Mouse (Mus musculus) bone marrow, adult 2 months (tissue): ENCODE data around the gene Gm12184. TPM values are rescaled to one million over a fixed set of nuclear protein-coding genes. Genes with fewer than 3 reads are reported as not detected.

Source experiments
- H3K27ac ChIP-seq: fragments of 200-500 bp; 2 replicates; pipeline ENCODE4 v1.5.1; 2012; ENCODE audit warnings: low read depth, mild to moderate bottlenecking, control low read depth, inconsistent platforms, low read length; ENCODE audit not compliant: control insufficient read depth, poor library complexity, insufficient read depth
- H3K4me1 ChIP-seq: fragments of 200-500 bp; 2 replicates; pipeline ENCODE4 v1.6.1; 2011; ENCODE audit warnings: low read length; ENCODE audit not compliant: control insufficient read depth, insufficient read depth
- H3K4me3 ChIP-seq: fragments of 200-500 bp; replicated peaks from 2 replicates; pipeline ENCODE3; 2011; ENCODE audit warnings: mild to moderate bottlenecking, low read depth, low read length, control low read depth; ENCODE audit not compliant: control insufficient read depth
- CTCF ChIP-seq: fragments of 200-500 bp; IDR thresholded peaks from 2 replicates; pipeline ENCODE4 v1.5.1; 2011; ENCODE audit warnings: low read length, control low read depth; ENCODE audit not compliant: control insufficient read depth, insufficient read depth
- POLR2A ChIP-seq: fragments of 200-500 bp; IDR thresholded peaks from 2 replicates; pipeline ENCODE4 v1.6.1; 2011; ENCODE audit warnings: low read depth, mild to moderate bottlenecking, control low read depth, low read length, borderline replicate concordance; ENCODE audit not compliant: control insufficient read depth
- WGBS: fragments of 180-500 bp; shearing (Covaris S2); methylation state at CpG from one replicate; pipeline ENCODE4 v1.1.7; 2018; 5-methylcytosine and 5-hydroxymethylcytosine counted together
- polyA plus RNA-seq: library from polyadenylated mRNA; stranded (reverse); fragments of >200 nt; gene quantifications from 2 replicates; pipeline ENCODE4 v1.2.4, GENCODE M21; 2011; ENCODE audit warnings: low replicate concordance; ENCODE audit not compliant: missing spikeins, insufficient read depth, insufficient read length

The Gm12184 gene
- polyA plus RNA-seq, 1 experiment, result 76.8 TPM

DNA sequence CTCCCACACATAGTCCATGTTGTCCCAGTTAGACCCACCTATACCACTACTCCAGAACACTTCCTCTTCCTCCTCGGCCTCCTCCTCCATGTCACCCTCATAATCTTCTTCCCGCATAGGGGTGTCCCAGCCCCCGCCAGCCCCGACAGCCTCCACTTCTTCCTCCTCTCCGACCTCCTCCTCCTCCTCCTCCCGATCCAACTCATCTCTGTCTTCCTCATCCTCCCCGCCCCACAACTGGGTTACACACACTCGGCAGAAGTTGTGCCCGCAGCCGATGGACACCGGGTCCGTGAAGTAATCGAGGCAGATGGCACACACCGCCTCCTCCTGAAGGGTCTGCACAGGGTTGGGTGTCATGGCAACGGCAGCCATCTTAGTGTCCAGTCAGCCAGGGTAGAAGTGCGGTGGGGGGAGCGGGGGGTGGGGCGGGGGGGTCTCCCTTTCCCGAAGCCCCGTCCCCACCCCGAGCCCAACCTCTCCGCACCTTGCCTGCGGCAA is 10.1 kb downstream of the Gm12184 start:
- peak overlapping the region; percentile 69 for H3K27ac ChIP-seq
- WGBS, result 2% methylated on average over 20 of the region's 23 CpGs
- peak overlapping the region; percentile 89 for H3K4me3 ChIP-seq
- H3K4me1 ChIP-seq, result peaks cover 1% of the 10 kb centered on the region; the same call in 1 of the 2 replicates
- TF ChIP-seq POLR2A (no peak), CTCF (no peak)

DNA sequence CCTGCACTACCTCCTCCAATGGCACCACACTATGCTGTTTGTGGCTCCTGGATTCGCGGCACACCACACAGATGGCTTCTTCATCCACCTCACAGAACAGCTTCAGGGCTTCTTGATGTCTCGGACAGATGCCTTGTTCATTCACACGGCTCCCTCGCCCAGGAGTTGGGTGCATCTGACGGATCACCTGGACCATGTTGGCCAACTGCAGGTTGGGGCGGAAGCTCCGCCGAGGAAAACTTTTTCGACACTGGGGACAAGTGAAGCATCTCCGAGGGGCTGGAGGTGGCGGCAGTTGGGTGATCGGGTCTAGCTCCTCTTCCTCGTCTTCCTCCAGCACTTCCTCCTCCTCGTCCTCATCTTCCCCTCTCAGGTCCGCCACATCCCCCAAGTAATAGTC is 10.6 kb downstream of the Gm12184 start:
- 46% methylated on average over 16 of the region's 16 CpGs for WGBS
- peaks cover 1% of the 10 kb centered on the region; the same call in 1 of the 2 replicates for H3K4me1 ChIP-seq
- no peak for TF ChIP-seq POLR2A
- TF ChIP-seq CTCF, result 0 out of 2 replicates have a peak, but pooled peaks have one; percentile 17
- H3K27ac ChIP-seq, result no peak overlapping the region
- H3K4me3 ChIP-seq, result peak overlapping the region; percentile 89

DNA sequence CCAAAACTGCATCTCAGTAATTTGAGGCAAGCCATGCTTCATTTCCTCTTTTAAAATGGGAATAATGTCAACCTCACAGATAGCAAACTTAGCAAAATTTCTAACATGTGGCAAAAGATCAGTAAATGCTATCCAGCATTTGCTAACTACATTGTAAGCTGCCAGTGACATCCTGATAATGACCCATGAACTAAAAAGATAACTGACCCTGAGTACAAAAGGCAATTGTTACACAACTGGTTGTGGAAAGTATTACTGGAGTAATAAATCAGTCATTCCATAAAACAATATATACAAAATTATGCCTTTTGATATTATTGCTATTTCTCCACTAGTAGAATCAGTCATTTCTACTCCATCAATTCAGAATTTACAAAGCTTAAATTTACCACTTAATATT is 12.7 kb downstream of the Gm12184 start:
- no peak overlapping the region for H3K4me3 ChIP-seq
- peaks cover 1% of the 10 kb centered on the region; the same call in 1 of the 2 replicates for H3K4me1 ChIP-seq
- H3K27ac ChIP-seq, result no peak overlapping the region
- TF ChIP-seq POLR2A (no peak), CTCF (no peak)

DNA sequence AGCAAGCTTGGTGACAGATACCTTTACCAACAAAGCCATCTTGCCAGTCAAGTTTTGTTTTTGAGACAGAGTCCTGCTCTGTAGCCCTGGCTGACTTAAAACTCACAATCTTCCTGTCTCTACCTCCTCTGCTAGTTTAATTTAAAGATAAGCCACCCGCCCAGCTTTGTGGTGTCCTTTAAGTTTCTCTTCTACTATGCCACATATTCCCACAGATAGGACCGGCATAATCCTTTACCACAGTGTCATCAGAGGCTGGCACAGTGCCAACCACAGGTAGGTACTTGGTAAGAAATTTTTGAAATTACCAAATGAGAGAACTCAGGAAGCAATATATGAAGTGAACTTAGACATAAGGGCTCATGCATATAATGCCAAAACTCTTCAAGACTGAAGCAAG is 16.3 kb downstream of the Gm12184 start:
- Histone ChIP-seq H3K27ac (no peak overlapping the region), H3K4me1 (no peaks in the 10 kb centered on the region; the same call in 1 of the 2 replicates), H3K4me3 (no peak overlapping the region)
- WGBS, result 46% methylated on average over 2 of the region's 2 CpGs
- no peak for TF ChIP-seq CTCF

DNA sequence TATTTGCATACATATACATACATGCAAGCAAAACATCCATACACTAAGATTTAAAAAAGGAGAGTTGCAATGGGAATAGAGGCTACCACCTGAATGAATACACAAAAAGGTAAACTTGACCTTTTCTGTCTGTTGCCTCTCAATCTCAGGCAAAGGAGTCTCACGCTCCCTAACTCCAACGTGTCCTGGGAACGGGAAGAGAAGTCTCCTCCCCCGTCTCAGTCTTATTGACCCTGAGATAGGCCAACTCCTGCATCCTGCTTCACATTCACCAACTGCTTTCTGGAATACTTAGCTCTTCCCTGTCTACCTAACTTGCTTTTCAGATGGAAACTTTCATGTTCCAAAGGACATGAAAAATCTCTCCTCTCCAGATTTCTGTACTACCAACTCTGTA is 17.0 kb downstream of the Gm12184 start:
- Histone ChIP-seq H3K4me1 (no peaks in the 10 kb centered on the region; the same call in 1 of the 2 replicates), H3K4me3 (no peak overlapping the region), H3K27ac (no peak overlapping the region)
- 84% methylated on average over 4 of the region's 4 CpGs for WGBS
- TF ChIP-seq CTCF (no peak), POLR2A (no peak)

DNA sequence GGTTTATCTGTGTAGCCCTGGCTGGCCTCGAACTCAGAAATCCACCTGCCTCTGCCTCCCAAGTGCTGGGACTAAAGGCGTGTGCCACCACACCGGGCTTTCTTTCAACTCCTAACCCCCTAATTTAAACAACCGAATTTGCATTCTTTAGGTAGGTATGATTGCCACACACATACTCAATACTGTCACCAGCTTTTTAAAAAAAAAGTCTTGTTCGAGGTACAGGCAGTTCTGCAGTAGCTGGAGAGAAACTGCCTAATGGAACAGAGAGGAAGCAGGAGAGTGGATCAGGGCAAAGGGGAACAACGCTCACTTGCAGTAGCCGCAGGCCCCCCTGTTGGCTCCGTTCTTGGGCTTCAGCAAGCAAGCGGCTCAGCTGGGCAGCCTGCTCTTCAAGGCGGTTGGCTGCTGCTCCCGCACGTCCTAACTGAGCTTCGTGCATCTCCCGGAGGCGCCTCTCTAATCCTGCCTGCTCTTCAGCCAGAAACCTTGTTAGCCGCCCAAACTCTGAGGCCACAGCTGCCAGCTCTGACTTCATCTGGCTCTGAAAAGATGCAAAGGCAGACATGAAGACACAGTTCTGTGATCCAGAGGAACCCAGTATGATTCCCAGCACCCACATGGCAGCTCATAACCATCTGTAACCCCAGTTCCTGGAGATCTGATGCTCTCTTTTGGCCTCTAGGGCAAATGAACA is 17.6 kb downstream of the Gm12184 start:
- Histone ChIP-seq H3K27ac (no peak overlapping the region; the same call in 1 of the 2 replicates), H3K4me1 (no peaks in the 10 kb centered on the region; the same call in 1 of the 2 replicates), H3K4me3 (no peak overlapping the region)
- WGBS, result 76% methylated on average over 16 of the region's 16 CpGs
- TF ChIP-seq CTCF, result no peak
- no peak for TF ChIP-seq POLR2A

DNA sequence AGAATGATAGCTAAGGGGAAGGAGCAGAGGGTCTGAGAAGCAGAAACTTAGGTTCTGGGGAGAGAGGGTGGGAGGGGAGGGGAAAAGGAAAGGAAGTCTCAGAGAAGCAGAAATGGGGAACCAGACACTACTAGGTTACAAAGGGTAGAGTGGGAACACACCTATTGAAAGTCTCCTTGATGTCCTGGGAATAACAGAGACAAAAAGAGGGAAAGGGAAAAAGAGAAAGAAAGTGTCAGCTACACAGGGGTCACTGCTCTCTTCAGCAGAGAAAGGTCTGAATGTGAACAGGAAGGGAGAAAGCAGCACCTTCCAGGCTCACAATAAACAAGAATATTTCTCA is 18.2 kb downstream of the Gm12184 start:
- Histone ChIP-seq H3K27ac (no peak overlapping the region; the same call in 1 of the 2 replicates), H3K4me1 (no peaks in the 10 kb centered on the region; the same call in 1 of the 2 replicates), H3K4me3 (no peak overlapping the region)
- TF ChIP-seq CTCF (no peak), POLR2A (no peak)

DNA sequence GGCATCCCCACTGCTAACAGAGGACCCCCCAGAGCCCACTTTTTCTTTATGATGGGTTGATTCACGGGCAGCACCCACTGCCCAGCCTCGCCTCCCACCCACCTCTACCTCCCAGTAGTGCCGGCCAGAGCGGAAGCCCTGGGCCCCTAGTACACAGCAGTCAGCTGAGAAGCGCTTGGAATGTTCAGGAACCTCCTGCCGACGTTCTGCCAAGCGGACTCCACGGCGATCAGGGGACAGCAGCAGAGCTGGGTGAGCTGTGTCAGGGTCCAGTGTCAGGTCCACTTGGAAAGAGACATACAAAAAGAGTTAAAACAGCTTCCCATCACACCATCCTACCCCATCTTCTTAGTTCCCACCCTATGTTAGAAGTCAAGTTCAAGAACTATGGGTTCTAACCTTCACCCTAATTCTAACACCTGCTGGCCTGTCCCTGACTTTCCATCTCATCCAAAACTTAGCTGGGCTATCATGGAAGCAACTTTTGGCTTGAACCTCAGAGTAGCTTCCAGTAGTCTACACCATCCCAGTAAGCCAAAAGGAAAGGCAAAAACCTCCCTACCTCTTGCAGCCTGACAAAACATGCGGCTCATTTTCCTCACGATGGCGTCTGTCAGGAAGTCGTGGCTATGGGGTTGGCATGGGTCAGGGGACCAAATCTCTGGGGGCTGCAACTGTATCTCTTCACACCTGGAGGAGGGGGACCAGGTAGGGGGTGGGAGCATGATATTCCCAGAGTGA is 18.7 kb downstream of the Gm12184 start:
- Histone ChIP-seq H3K4me1 (no peaks in the 10 kb centered on the region; the same call in 1 of the 2 replicates), H3K27ac (no peak overlapping the region; the same call in 1 of the 2 replicates), H3K4me3 (no peak overlapping the region)
- WGBS, result 59% methylated on average over 14 of the region's 14 CpGs
- no peak for TF ChIP-seq POLR2A
- TF ChIP-seq CTCF, result no peak
